Mouse (Mus musculus): ENCODE measurements at regions not wholly inside any gene's neighbourhood (a gene's known extent, or its start where the extent isn't known, plus 50 kb on each side); places are given as distances from the start of the nearest gene placed in this dataset.
"Not testable (repeated sequence)": the region's sequence is repeated elsewhere in the genome, so short reads cannot be mapped to it uniquely, and the experiment has no call there.

GRCm38 (mm10) chr14:53351457-53351856, 855.9 kb upstream of the Olfr1507 start:
- TF ChIP-seq CTCF, EP300 (IDR thresholded peaks at IDR 0.05; ENCODE audit: low read depth): not testable (repeated sequence)

Data from heart, postnatal 0 days (tissue).